23 mouse cellular contexts compared by ENCODE assay signal in genomic region chr3:22148306-22148932, GRCm38 (mm10).
A peak's percentile ranks its signal among the peaks of the same experiment; 100 is the strongest.
DNase-seq lines count a peak whose midpoint lies in the region; ATAC-seq and TF ChIP-seq lines count a peak whose summit lies in the region.
"Had no signal": no experiment of that assay in that cellular context is flagged by ENCODE, and none has a peak within 500 bp of the region (broad histone marks: within the 10 kb centered on the region; RNA-seq: fewer than 3 reads in every experiment).

No protein-coding gene starts in this region.

- H3K27me3 ChIP-seq in kidney, embryonic 14.5 days (ENCODE audit: control insufficient read depth, insufficient read depth, low read length), result no peaks in the 10 kb centered on the region
- no peaks in the 10 kb centered on the region for H3K27me3 ChIP-seq in kidney, adult 2 months (replicated peaks; ENCODE audit: control insufficient read depth, insufficient read depth, low read length)
- H3K27me3 ChIP-seq in G1E (ENCODE audit: insufficient read depth, low read length), result no peaks in the 10 kb centered on the region
- no peaks in the 10 kb centered on the region for H3K27me3 ChIP-seq in intestine, embryonic 15.5 days (replicated peaks)
- no peaks in the 10 kb centered on the region for H3K27me3 ChIP-seq in stomach, postnatal 0 days (ENCODE audit: control insufficient read depth, insufficient read depth, low read length)
- H3K27me3 ChIP-seq: embryonic facial prominence, embryonic 12.5 days; hindbrain, embryonic 13.5 days; limb, embryonic 12.5 days; lung, embryonic 15.5 days had no signal

- H3K9me3 ChIP-seq in kidney, embryonic 14.5 days (ENCODE audit: control insufficient read depth, low read length), result no peaks in the 10 kb centered on the region
- no peaks in the 10 kb centered on the region for H3K9me3 ChIP-seq in G1E (replicated peaks)
- no peaks in the 10 kb centered on the region for H3K9me3 ChIP-seq in intestine, embryonic 15.5 days
- H3K9me3 ChIP-seq in stomach, postnatal 0 days (ENCODE audit: control insufficient read depth, low read length), result no peaks in the 10 kb centered on the region
- H3K9me3 ChIP-seq: embryonic facial prominence, embryonic 12.5 days; hindbrain, embryonic 13.5 days; limb, embryonic 12.5 days; lung, embryonic 15.5 days had no signal

- H3K36me3 ChIP-seq in kidney, embryonic 14.5 days (ENCODE audit: control insufficient read depth, insufficient read depth, low read length), result no peaks in the 10 kb centered on the region
- no peaks in the 10 kb centered on the region for H3K36me3 ChIP-seq in kidney, adult 2 months (ENCODE audit: control insufficient read depth, insufficient read depth, low read length)
- H3K36me3 ChIP-seq in G1E (replicated peaks), result peaks cover 38% of the 10 kb centered on the region
- no peaks in the 10 kb centered on the region for H3K36me3 ChIP-seq in intestine, embryonic 15.5 days
- H3K36me3 ChIP-seq in stomach, postnatal 0 days (ENCODE audit: control insufficient read depth, insufficient read depth, low read length), result no peaks in the 10 kb centered on the region
- H3K36me3 ChIP-seq: embryonic facial prominence, embryonic 12.5 days; hindbrain, embryonic 13.5 days; lung, embryonic 15.5 days had no signal

- no peak overlapping the region for H3K4me3 ChIP-seq in kidney, embryonic 14.5 days (ENCODE audit: low read length)
- no peak overlapping the region for H3K4me3 ChIP-seq in kidney, adult 2 months (ENCODE audit: insufficient read depth, low read depth, low read length)
- no peak overlapping the region for H3K4me3 ChIP-seq in G1E (ENCODE audit: low read depth, low read length)
- H3K4me3 ChIP-seq in intestine, embryonic 15.5 days (replicated peaks), result no peak overlapping the region
- no peak overlapping the region for H3K4me3 ChIP-seq in stomach, postnatal 0 days (ENCODE audit: low read depth, low read length)
- H3K4me3 ChIP-seq: embryonic facial prominence, embryonic 12.5 days; hindbrain, embryonic 13.5 days; limb, embryonic 12.5 days; lung, embryonic 15.5 days had no signal

- ATAC-seq in kidney, embryonic 14.5 days (ENCODE audit: low FRiP score, low TSS enrichment), result peak; percentile 60; the same call in 1 of the 2 replicates
- ATAC-seq in G1E (ENCODE audit: extremely low read depth, insufficient number of reproducible peaks, low FRiP score, poor library complexity, severe bottlenecking), result peak; percentile 69
- peak; percentile 75 for ATAC-seq in intestine, embryonic 15.5 days
- ATAC-seq in stomach, postnatal 0 days (ENCODE audit: low FRiP score, low TSS enrichment), result 0 out of 2 replicates have a peak, but pooled peaks have one; percentile 24
- ATAC-seq: forebrain, embryonic 14.5 days had no signal

- WGBS in kidney, embryonic 14.5 days, result 31% methylated on average over 6 of the region's 6 CpGs
- 49% methylated on average over 6 of the region's 6 CpGs for WGBS in kidney, adult 2 months
- 75% methylated on average over 6 of the region's 6 CpGs for WGBS in intestine, embryonic 15.5 days
- 61% methylated on average over 6 of the region's 6 CpGs for WGBS in stomach, postnatal 0 days

- H3K27ac ChIP-seq in kidney, embryonic 14.5 days (ENCODE audit: low read depth, low read length), result no peak overlapping the region
- no peak overlapping the region for H3K27ac ChIP-seq in kidney, adult 2 months (ENCODE audit: insufficient read depth, low read depth, low read length)
- H3K27ac ChIP-seq in intestine, embryonic 15.5 days, result no peak overlapping the region
- no peak overlapping the region for H3K27ac ChIP-seq in stomach, postnatal 0 days (replicated peaks)
- H3K27ac ChIP-seq: embryonic facial prominence, embryonic 12.5 days; hindbrain, embryonic 13.5 days; limb, embryonic 12.5 days; lung, embryonic 15.5 days had no signal

- no peak overlapping the region for H3K4me2 ChIP-seq in kidney, embryonic 14.5 days (replicated peaks; ENCODE audit: low read depth, low read length)
- H3K4me2 ChIP-seq in intestine, embryonic 15.5 days (replicated peaks), result no peak overlapping the region
- H3K4me2 ChIP-seq in stomach, postnatal 0 days (replicated peaks; ENCODE audit: low read depth), result no peak overlapping the region
- H3K4me2 ChIP-seq: embryonic facial prominence, embryonic 12.5 days; heart, embryonic 11.5 days; hindbrain, embryonic 13.5 days; limb, embryonic 12.5 days; liver, embryonic 11.5 days; lung, embryonic 15.5 days had no signal

- TF ChIP-seq EP300 in stomach, postnatal 0 days (optimal IDR thresholded peaks at IDR 0.05), result no peak

- DNase-seq in kidney, adult 2 months, result no peak
- DNase-seq in G1E (ENCODE audit: low spot score), result no peak
- DNase-seq in stomach, postnatal 0 days (ENCODE audit: low spot score), result no peak
- no peak for DNase-seq in urinary bladder, adult 2 months (ENCODE audit: low spot score)
- no peak for DNase-seq in liver
- DNase-seq: adrenal gland, adult 8-10 months; cerebellum, adult 9-10 months; cerebellum, postnatal 36 days; embryo, embryonic 11 days; gastrocnemius, postnatal 14 days; heart, postnatal 36 days; kidney, adult 8-10 months; kidney, postnatal 4 days; midbrain, embryonic 14.5 days had no signal

- no peak overlapping the region for H3K9ac ChIP-seq in kidney, embryonic 14.5 days (ENCODE audit: low read depth, low read length)
- H3K9ac ChIP-seq in intestine, embryonic 15.5 days, result no peak overlapping the region
- no peak overlapping the region for H3K9ac ChIP-seq in stomach, postnatal 0 days (ENCODE audit: low read length)
- H3K9ac ChIP-seq: embryonic facial prominence, embryonic 12.5 days; hindbrain, embryonic 13.5 days; limb, embryonic 12.5 days; lung, embryonic 15.5 days had no signal

- TF ChIP-seq POLR2A in kidney, adult 2 months (IDR thresholded peaks at IDR 0.05; ENCODE audit: low read depth, low read length), result no peak

- peaks cover 5% of the 10 kb centered on the region; the same call in 1 of the 2 replicates for H3K4me1 ChIP-seq in kidney, embryonic 14.5 days (ENCODE audit: control insufficient read depth, insufficient read depth, low read length)
- H3K4me1 ChIP-seq in kidney, adult 2 months (ENCODE audit: control insufficient read depth, insufficient read depth, low read length), result no peaks in the 10 kb centered on the region
- peaks cover 62% of the 10 kb centered on the region for H3K4me1 ChIP-seq in G1E (ENCODE audit: insufficient read depth, low read depth, low read length)
- no peaks in the 10 kb centered on the region for H3K4me1 ChIP-seq in intestine, embryonic 15.5 days (replicated peaks)
- no peaks in the 10 kb centered on the region for H3K4me1 ChIP-seq in stomach, postnatal 0 days (replicated peaks; ENCODE audit: control insufficient read depth, insufficient read depth)
- H3K4me1 ChIP-seq: embryonic facial prominence, embryonic 12.5 days; hindbrain, embryonic 13.5 days; limb, embryonic 12.5 days had no signal

- no peak for TF ChIP-seq CTCF in kidney, adult 2 months (conservative IDR thresholded peaks at IDR 0.05; ENCODE audit: insufficient read depth, insufficient read length, low read depth, low read length)
- TF ChIP-seq CTCF in G1E (IDR thresholded peaks at IDR 0.05; ENCODE audit: low read depth, low read length), result no peak
- no peak for TF ChIP-seq CTCF in stomach, postnatal 0 days (IDR thresholded peaks at IDR 0.05; ENCODE audit: low read depth)

Comparison
In these comparisons a context has a peak if more than half of its experiments do, and no peak if none do; other contexts are left out.
1. ATAC-seq: peak in every context shown above with its lines; median percentile 75 in intestine, embryonic 15.5 days; 69 in G1E; 60 in kidney, embryonic 14.5 days; 24 in stomach, postnatal 0 days.